Mouse (Mus musculus): ENCODE measurements around the gene Lce6a. TPM values are rescaled to one million over a fixed set of nuclear protein-coding genes. Genes with fewer than 3 reads are reported as not detected.

The Lce6a gene
- polyA plus RNA-seq, 1 experiment from 2014 or later, result 7.3 TPM

Other genes starting within 250 kb of the Lce6a start
- gene Sprr2h, start 236.0 kb downstream of the Lce6a start, polyA plus RNA-seq (2015; fragmentation: Nextera tagmentation; extraction: Ambion mirVana), result 1.5 and 4.6 TPM in 2 replicates
- gene Sprr2i, start 213.7 kb downstream of the Lce6a start, polyA plus RNA-seq (2015; fragmentation: Nextera tagmentation; extraction: Ambion mirVana), result 0.29 TPM in 1 of 2 replicates, not detected in the other
- gene Sprr2j-ps, start 203.6 kb downstream of the Lce6a start, polyA plus RNA-seq (2015; fragmentation: Nextera tagmentation; extraction: Ambion mirVana), result 0.26 TPM in 1 of 2 replicates, not detected in the other
- gene Gm9774, start 192.2 kb downstream of the Lce6a start, polyA plus RNA-seq (2015; fragmentation: Nextera tagmentation; extraction: Ambion mirVana), result 8.5 and 21.1 TPM in 2 replicates
- 1.2 TPM in 2 replicates for gene Sprr2k, start 189.1 kb downstream of the Lce6a start, polyA plus RNA-seq (2015; fragmentation: Nextera tagmentation; extraction: Ambion mirVana)
- 50.3 and 55.6 TPM in 2 replicates for gene Sprr1b, start 182.9 kb downstream of the Lce6a start, polyA plus RNA-seq (2015; fragmentation: Nextera tagmentation; extraction: Ambion mirVana)
- gene Sprr3, start 162.9 kb downstream of the Lce6a start, polyA plus RNA-seq (2015; fragmentation: Nextera tagmentation; extraction: Ambion mirVana), result 27.2 and 28.3 TPM in 2 replicates
- 303 and 332 TPM in 2 replicates for gene Sprr1a, start 135.8 kb downstream of the Lce6a start, polyA plus RNA-seq (2015; fragmentation: Nextera tagmentation; extraction: Ambion mirVana)
- gene Sprr4, start 121.2 kb downstream of the Lce6a start, polyA plus RNA-seq (2015; fragmentation: Nextera tagmentation; extraction: Ambion mirVana), result 2.3 and 6.7 TPM in 2 replicates
- gene 2310046K23Rik, start 87.1 kb downstream of the Lce6a start, polyA plus RNA-seq (2015; fragmentation: Nextera tagmentation; extraction: Ambion mirVana), result 5.0 and 5.6 TPM in 2 replicates
- 11.6 and 13.2 TPM in 2 replicates for gene Ivl, start 47.9 kb downstream of the Lce6a start, polyA plus RNA-seq (2015; fragmentation: Nextera tagmentation; extraction: Ambion mirVana)
- not detected in 2 replicates for gene Smcp, start 32.7 kb downstream of the Lce6a start, polyA plus RNA-seq (2015; fragmentation: Nextera tagmentation; extraction: Ambion mirVana)
- 0.89 and 1.1 TPM in 2 replicates for gene 2210017I01Rik, start 14.2 kb downstream of the Lce6a start, polyA plus RNA-seq (2015; fragmentation: Nextera tagmentation; extraction: Ambion mirVana)
- 6.2 and 8.1 TPM in 2 replicates for gene Lce1a1, start 26.6 kb upstream of the Lce6a start, polyA plus RNA-seq (2015; fragmentation: Nextera tagmentation; extraction: Ambion mirVana)
- gene Lce1b, start 35.3 kb upstream of the Lce6a start, polyA plus RNA-seq (2015; fragmentation: Nextera tagmentation; extraction: Ambion mirVana), result 2.0 and 2.4 TPM in 2 replicates
- 8.7 and 11.9 TPM in 2 replicates for gene Lce1a2, start 48.7 kb upstream of the Lce6a start, polyA plus RNA-seq (2015; fragmentation: Nextera tagmentation; extraction: Ambion mirVana)
- 4.5 and 8.4 TPM in 2 replicates for gene Lce1c, start 57.6 kb upstream of the Lce6a start, polyA plus RNA-seq (2015; fragmentation: Nextera tagmentation; extraction: Ambion mirVana)
- 2.1 and 3.6 TPM in 2 replicates for gene Lce1d, start 65.5 kb upstream of the Lce6a start, polyA plus RNA-seq (2015; fragmentation: Nextera tagmentation; extraction: Ambion mirVana)
- 1.0 and 2.4 TPM in 2 replicates for gene Lce1e, start 87.4 kb upstream of the Lce6a start, polyA plus RNA-seq (2015; fragmentation: Nextera tagmentation; extraction: Ambion mirVana)
- gene Lce1f, start 98.7 kb upstream of the Lce6a start, polyA plus RNA-seq (2015; fragmentation: Nextera tagmentation; extraction: Ambion mirVana), result 1.5 and 3.7 TPM in 2 replicates
- not detected in 2 replicates for gene Gm38119, start 117.4 kb upstream of the Lce6a start, polyA plus RNA-seq (2015; fragmentation: Nextera tagmentation; extraction: Ambion mirVana)
- gene Lce1g, start 130.7 kb upstream of the Lce6a start, polyA plus RNA-seq (2015; fragmentation: Nextera tagmentation; extraction: Ambion mirVana), result 0.56 and 1.8 TPM in 2 replicates
- gene Lce1h, start 143.4 kb upstream of the Lce6a start, polyA plus RNA-seq (2015; fragmentation: Nextera tagmentation; extraction: Ambion mirVana), result 1.4 and 3.7 TPM in 2 replicates
- 2.4 and 7.3 TPM in 2 replicates for gene Lce1i, start 157.2 kb upstream of the Lce6a start, polyA plus RNA-seq (2015; fragmentation: Nextera tagmentation; extraction: Ambion mirVana)
- gene Lce1j, start 168.9 kb upstream of the Lce6a start, polyA plus RNA-seq (2015; fragmentation: Nextera tagmentation; extraction: Ambion mirVana), result 0.74 and 1.5 TPM in 2 replicates
- gene Lce1k, start 186.2 kb upstream of the Lce6a start, polyA plus RNA-seq (2015; fragmentation: Nextera tagmentation; extraction: Ambion mirVana), result 0.28 and 2.4 TPM in 2 replicates
- gene Kprp, start 205.6 kb upstream of the Lce6a start, polyA plus RNA-seq (2015; fragmentation: Nextera tagmentation; extraction: Ambion mirVana), result 1.9 and 6.5 TPM in 2 replicates
- 0.45 and 2.5 TPM in 2 replicates for gene Lce1l, start 229.6 kb upstream of the Lce6a start, polyA plus RNA-seq (2015; fragmentation: Nextera tagmentation; extraction: Ambion mirVana)
- gene 2310050C09Rik, start 248.6 kb upstream of the Lce6a start, polyA plus RNA-seq (2015; fragmentation: Nextera tagmentation; extraction: Ambion mirVana), result 0.25 and 0.46 TPM in 2 replicates

Measured in embryonic facial prominence, embryonic 15.5 days (tissue).